Mouse (Mus musculus): ENCODE measurements at regions not wholly inside any gene's neighbourhood (a gene's known extent, or its start where the extent isn't known, plus 50 kb on each side); places are given as distances from the start of the nearest gene placed in this dataset.

- no peak for DNase-seq (ENCODE audit: low spot score)
These were observed 579.1 kb upstream of the C030005K15Rik start for GRCm38 (mm10) chr10:98305667-98306066.

DNA sequence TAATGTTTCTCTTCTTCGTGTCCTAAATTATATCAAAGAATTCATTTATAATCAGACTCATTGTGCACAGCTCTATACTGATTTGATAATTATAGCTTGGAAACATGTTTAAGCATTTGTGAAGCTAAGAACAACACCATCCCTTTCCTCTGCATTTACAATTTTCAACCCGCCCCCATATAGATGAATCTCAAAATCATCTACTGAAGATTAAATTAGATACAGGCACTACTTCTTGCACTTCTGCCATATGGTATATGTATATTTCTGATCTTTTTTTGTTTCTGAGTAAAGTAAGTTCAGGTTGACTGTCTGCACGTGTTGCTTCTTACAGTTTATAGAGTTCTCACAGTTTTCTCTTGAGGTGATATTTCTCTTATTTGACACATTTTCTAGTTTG, 583.1 kb upstream of the C030005K15Rik start:
- no peak for DNase-seq (ENCODE audit: low spot score)

- DNase-seq (ENCODE audit: low spot score): no peak
These were observed 584.8 kb upstream of the C030005K15Rik start for GRCm38 (mm10) chr10:98311403-98311802.

DNA sequence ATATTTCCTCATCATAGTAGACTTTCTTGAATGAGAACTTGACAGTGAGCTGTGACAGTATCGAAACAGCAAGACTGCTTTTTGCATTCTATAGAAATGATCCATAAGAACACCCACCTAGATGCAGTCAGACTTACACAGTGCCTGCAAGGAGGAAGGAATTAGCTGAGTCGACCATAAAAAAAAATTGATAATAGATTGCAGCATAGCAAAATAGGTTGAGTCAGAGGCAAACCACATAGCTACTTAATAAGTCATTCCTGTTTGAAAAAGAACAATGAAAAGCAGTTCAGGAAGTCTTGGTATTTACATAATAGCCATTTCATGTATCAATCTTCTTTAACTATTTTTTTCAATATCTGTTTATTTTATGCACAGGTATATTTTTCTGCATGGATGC, 591.9 kb upstream of the C030005K15Rik start:
- DNase-seq (ENCODE audit: low spot score): no peak

DNA sequence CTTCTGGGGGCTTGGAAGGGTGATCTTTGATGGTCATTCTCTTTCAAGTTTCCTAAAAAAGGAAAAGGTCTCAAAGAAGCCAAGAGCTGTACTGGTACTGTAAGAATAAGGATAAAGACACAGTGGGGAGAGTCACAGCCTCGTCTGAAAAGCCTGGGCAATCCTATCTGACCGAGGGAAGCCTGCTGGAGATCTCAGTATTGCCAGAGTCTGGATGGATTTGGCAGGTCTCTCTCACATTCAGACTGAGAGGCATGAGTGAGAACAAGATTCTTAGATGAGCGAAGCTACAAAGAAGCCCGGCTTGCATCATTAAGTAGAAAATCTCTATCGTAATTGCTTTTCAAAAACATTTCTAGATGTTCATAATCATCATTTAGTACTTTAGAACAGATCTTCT, 590.4 kb upstream of the Atp2b1 start:
- DNase-seq (ENCODE audit: low spot score): no peak

GRCm38 (mm10) chr10:98324591-98324990, 589.6 kb upstream of the Atp2b1 start:
- DNase-seq (ENCODE audit: low spot score): no peak

- no peak for DNase-seq (ENCODE audit: low spot score)
These were observed 588.5 kb upstream of the Atp2b1 start for GRCm38 (mm10) chr10:98325720-98326119.

- no peak for DNase-seq (ENCODE audit: low spot score)
These were observed 581.5 kb upstream of the Atp2b1 start for GRCm38 (mm10) chr10:98332682-98333081.

GRCm38 (mm10) chr10:98333411-98334067, 580.7 kb upstream of the Atp2b1 start:
- DNase-seq (ENCODE audit: low spot score): no peak

GRCm38 (mm10) chr10:98343827-98344226, 570.4 kb upstream of the Atp2b1 start:
- no peak for DNase-seq (ENCODE audit: low spot score)

- DNase-seq (ENCODE audit: low spot score): no peak
These were observed 564.7 kb upstream of the Atp2b1 start for GRCm38 (mm10) chr10:98349466-98349865.

DNA sequence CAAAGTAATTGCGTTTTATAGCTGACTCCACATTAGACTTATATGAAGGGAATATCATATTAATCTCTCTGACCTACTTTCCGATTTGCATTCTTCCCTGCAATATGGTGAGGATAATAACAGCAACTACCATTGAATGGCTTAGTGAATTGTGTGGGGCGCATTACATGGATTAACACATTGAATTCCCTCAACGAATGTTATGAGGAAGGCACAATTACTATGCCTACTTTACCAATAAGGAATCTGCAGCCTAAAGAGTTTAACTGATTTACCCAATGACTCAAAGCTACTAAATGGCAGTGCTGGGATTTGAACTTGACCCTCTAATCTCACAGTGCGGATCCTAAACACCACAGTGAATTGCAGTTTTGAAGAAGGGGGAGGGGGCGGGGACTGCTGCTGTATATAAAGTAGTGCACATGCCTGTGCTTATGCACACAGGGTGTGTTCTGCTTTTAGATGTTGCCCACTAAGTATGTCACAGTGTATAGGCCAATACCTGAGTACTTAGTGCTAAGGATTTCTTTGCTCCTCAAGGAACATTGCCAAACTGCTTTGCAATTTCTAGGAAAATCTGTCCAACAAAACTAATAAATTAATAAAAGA, 563.8 kb upstream of the Atp2b1 start:
- DNase-seq (ENCODE audit: low spot score): no peak

DNA sequence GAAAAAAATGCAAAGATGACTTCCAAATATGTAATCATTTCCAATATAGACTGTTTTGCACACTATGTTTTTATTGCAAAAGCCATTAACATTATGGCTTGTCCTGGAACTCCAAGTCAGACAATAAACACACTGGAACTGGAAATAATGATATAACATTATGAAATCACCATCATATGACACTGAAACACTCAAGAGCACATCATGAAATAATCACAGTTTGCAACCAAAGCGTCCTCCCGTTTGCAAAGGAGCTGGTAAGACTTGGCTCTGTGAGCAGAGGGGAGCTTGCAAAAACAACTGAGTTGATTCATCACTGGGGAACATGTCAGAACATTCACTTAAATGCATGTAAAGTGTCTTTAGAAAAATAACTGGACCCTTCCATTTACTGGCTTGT, 562.1 kb upstream of the Atp2b1 start:
- no peak for DNase-seq (ENCODE audit: low spot score)

GRCm38 (mm10) chr10:98354486-98354885, 559.7 kb upstream of the Atp2b1 start:
- DNase-seq (ENCODE audit: low spot score): no peak

- no peak for DNase-seq (ENCODE audit: low spot score)
These were observed 549.6 kb upstream of the Atp2b1 start for GRCm38 (mm10) chr10:98364604-98365003.

DNA sequence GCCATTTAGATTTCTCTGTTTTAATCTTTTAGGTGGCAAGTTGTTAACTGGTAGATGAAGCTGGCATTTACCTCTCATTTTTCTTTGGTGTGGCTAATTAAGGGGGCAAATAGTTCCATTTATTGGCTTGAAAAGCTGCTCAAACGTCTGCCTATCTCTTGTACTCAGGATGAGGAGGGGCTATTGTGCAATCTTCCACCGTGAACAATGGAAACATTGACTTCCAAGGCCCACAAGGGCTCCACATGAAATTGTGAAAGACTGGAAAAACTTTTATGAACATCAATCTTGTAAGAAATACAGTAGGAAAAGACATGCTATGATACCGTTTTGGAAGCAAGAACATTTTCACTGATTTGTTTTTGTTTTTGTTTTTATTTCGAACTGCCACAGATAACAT, 541.6 kb upstream of the Atp2b1 start:
- no peak for DNase-seq (ENCODE audit: low spot score)

- DNase-seq (ENCODE audit: low spot score): no peak
These were observed 540.9 kb upstream of the Atp2b1 start for GRCm38 (mm10) chr10:98373314-98373713.

- no peak for DNase-seq (ENCODE audit: low spot score)
These were observed 539.5 kb upstream of the Atp2b1 start for GRCm38 (mm10) chr10:98374684-98375083.

DNA sequence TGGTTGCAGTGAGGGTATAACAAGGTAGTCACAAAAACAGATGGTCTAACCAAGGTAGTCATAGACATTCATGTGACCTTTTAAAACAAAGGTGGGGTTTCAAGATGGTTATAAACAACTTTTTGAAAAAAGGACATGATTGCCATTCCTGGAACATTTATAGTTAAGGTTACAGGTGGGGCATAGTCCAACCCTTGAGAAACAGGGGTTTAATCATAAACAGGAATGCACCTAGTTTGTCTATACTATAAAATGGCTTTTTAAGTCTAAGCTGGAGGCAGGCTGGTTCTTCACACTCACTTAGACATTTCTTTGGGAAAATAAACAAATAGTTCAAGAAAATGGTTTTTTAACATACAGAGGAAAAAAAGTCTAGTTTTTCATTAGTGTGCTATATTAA, 525.7 kb upstream of the Atp2b1 start:
- no peak for DNase-seq (ENCODE audit: low spot score)

DNA sequence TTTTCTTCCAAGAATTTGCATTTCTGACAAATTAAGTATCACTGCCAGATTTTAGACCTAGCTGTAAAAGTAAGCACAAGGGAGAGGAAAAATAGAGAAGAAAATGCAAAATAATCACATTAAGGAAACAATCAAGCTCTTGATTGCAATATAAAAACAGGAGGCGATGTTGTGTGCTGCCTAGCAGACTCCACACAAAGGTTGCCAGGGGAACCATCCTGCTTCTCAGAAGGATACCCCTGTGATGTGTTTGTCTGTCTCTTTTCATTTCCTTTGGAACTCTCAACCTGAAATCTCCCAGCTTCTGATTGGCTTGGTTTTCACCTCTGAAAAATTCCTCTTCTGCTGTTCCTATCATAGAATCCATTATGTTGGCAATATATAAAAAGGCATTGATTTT, 514.3 kb upstream of the Atp2b1 start:
- DNase-seq (ENCODE audit: low spot score): no peak

DNA sequence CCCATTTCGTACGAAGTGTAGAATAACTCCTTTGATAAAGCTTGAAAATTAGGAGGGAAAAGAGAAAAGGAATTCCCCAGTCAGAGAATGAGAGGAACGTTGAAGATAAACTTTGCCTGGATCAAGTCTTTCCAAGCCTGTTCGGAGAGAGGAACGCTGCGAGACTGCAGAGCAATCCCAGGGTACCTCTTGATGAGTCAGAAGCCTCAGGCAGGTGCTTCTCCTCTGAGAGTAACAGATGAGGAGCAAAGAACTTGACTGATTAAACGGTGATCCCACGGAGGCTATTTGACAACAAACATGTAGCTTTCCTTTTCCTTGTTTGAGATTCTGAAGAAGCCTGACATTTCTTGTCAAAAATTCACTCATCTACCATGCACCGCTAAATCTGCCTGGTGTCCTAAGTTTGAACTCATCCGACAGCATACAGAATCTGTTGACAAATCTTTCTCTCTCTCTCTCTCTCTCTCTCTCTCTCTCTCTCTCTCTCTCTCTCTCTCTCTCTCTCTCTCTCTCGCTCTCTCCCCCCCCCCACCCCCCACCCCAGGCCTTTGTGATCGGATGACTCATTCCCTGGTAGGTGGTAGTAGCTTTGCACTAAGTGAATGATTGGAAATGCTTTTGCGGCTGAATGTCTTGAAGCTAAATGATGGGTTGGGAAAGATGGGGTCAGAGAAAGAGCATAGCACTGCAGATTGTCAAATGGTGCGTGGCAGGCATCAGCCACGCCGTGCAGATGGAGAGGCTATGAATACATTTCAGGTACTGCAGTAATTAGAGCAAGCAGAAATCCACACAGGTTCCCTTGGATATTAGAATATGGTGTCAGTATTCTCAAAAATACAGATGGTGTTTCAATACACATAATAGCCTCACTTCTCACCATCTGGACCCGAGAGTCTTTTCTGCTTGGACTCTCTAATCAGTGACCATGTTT, 496.1 kb upstream of the Atp2b1 start:
- DNase-seq (ENCODE audit: low spot score): no peak

- no peak for DNase-seq (ENCODE audit: low spot score)
These were observed 489.8 kb upstream of the Atp2b1 start for GRCm38 (mm10) chr10:98424450-98424849.

DNA sequence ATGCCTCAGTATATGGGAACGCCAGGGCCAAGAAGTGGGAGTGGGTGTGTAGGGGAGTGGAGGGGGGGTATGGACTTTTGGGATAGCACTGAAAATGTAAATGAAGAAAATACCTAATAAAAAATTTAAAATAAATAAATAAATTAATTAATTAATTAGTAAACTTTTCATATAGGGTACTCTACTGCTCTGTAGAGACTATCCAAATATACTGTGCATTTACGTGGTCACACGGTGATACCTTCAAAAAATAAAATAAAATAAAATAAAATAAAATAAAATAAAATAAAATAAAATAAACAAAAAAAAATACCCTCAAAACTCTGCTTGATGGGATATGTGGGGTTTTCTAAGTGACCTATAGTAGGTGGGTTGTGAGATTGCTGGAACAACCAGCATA, 479.2 kb upstream of the Atp2b1 start:
- no peak for DNase-seq (ENCODE audit: low spot score)

All from spleen, adult 12 weeks (tissue).